Mouse (Mus musculus) forebrain, embryonic 13.5 days (tissue): Measurements from ENCODE around the gene Itgb4. TPM values are rescaled to one million over a fixed set of nuclear protein-coding genes. Genes with fewer than 3 reads are reported as not detected.

Experiments
- ATAC-seq: fragments of 200-750 bp; cut with Nextera tagmentation; 2 replicates; pipeline ENCODE4 v1.8.0; 2017
- H3K27ac ChIP-seq: fragments of 300-500 bp; sonication (generic); 2 replicates; pipeline ENCODE4 v1.5.1; 2015; ENCODE audit warnings: inconsistent platforms, mild to moderate bottlenecking, moderate library complexity
- H3K27me3 ChIP-seq: fragments of 300-500 bp; sonication (generic); 2 replicates; pipeline ENCODE4 v1.6.1; 2015; ENCODE audit warnings: mild to moderate bottlenecking, inconsistent platforms
- H3K36me3 ChIP-seq: fragments of 300-500 bp; sonication (generic); 2 replicates; pipeline ENCODE4 v1.6.1; 2015; ENCODE audit warnings: mild to moderate bottlenecking, inconsistent platforms; ENCODE audit not compliant: poor library complexity, severe bottlenecking
- H3K4me1 ChIP-seq: fragments of 300-500 bp; sonication (generic); 2 replicates; pipeline ENCODE4 v1.6.1; 2015; ENCODE audit warnings: inconsistent platforms
- H3K4me2 ChIP-seq: fragments of 300-500 bp; sonication (generic); 2 replicates; pipeline ENCODE4 v1.6.1; 2015; ENCODE audit warnings: inconsistent platforms, mild to moderate bottlenecking, moderate library complexity
- H3K4me3 ChIP-seq: fragments of 300-500 bp; sonication (generic); 2 replicates; pipeline ENCODE4 v1.5.1; 2015; ENCODE audit warnings: mild to moderate bottlenecking, inconsistent platforms
- H3K9ac ChIP-seq: fragments of 300-500 bp; sonication (generic); 2 replicates; pipeline ENCODE4 v1.6.1; 2015; ENCODE audit warnings: mild to moderate bottlenecking, inconsistent platforms
- H3K9me3 ChIP-seq: fragments of 300-500 bp; sonication (generic); replicated peaks from 2 replicates; pipeline ENCODE4 v1.6.1; 2016; ENCODE audit warnings: inconsistent platforms
- WGBS: fragments of 180-500 bp; shearing (Covaris S2); methylation state at CpG from one replicate; pipeline ENCODE4 v1.1.7; 2015; 5-methylcytosine and 5-hydroxymethylcytosine counted together
- polyA plus RNA-seq: library from polyadenylated mRNA; unstranded; fragments of >200 nt; fragmentation: Nextera tagmentation; extraction: Ambion mirVana; gene quantifications from 2 replicates; pipeline ENCODE4 v1.2.1, GENCODE M21; 2015

The Itgb4 gene
- polyA plus RNA-seq, 1 experiment from 2014 or later: 0.21 TPM

- ATAC-seq: no peak
- Histone ChIP-seq H3K4me3 (peak overlapping the region; percentile 36), H3K9ac (peak overlapping the region; percentile 47), H3K27ac (no peak overlapping the region), H3K27me3 (peaks cover 6% of the 10 kb centered on the region), H3K4me1 (peaks cover 17% of the 10 kb centered on the region), H3K4me2 (peak overlapping the region; percentile 65), H3K9me3 (no peaks in the 10 kb centered on the region), H3K36me3 (peaks cover 13% of the 10 kb centered on the region)
- 36% methylated on average over 8 of the region's 8 CpGs for WGBS
These were observed 29.8 kb downstream of the Itgb4 start for GRCm38 (mm10) chr11:116004186-116004823.

- H3K9ac ChIP-seq: peak overlapping the region; percentile 47
- whole genome bisulfite sequencing: 7% methylated on average over 54 of the region's 54 CpGs
- peak overlapping the region; percentile 45; the same call in 1 of the 2 replicates for H3K27ac ChIP-seq
- peak; percentile 73 for ATAC-seq
- peaks cover 19% of the 10 kb centered on the region for H3K36me3 ChIP-seq
- peak overlapping the region; percentile 65 for H3K4me2 ChIP-seq
- peaks cover 17% of the 10 kb centered on the region for H3K4me1 ChIP-seq
- peak overlapping the region; percentile 36 for H3K4me3 ChIP-seq
- no peaks in the 10 kb centered on the region for H3K9me3 ChIP-seq
- peaks cover 4% of the 10 kb centered on the region for H3K27me3 ChIP-seq
These were observed 30.6 kb downstream of the Itgb4 start for GRCm38 (mm10) chr11:116004840-116005700.

- peak; percentile 22; the same call in 1 of the 2 replicates for ATAC-seq
- no peak overlapping the region for H3K4me3 ChIP-seq
- H3K9ac ChIP-seq: no peak overlapping the region
- H3K27me3 ChIP-seq: no peaks in the 10 kb centered on the region
- peaks cover 19% of the 10 kb centered on the region for H3K36me3 ChIP-seq
- H3K4me1 ChIP-seq: peaks cover 11% of the 10 kb centered on the region
- WGBS: 67% methylated on average over 9 of the region's 9 CpGs
- no peaks in the 10 kb centered on the region for H3K9me3 ChIP-seq
- H3K4me2 ChIP-seq: peak overlapping the region; percentile 65
- no peak overlapping the region for H3K27ac ChIP-seq
These were observed 31.4 kb downstream of the Itgb4 start for GRCm38 (mm10) chr11:116005701-116006419.

GRCm38 (mm10) chr11:116007095-116007850 is 32.8 kb downstream of the Itgb4 start:
- Histone ChIP-seq H3K27me3 (no peaks in the 10 kb centered on the region), H3K9ac (no peak overlapping the region), H3K9me3 (no peaks in the 10 kb centered on the region), H3K4me1 (peaks cover 24% of the 10 kb centered on the region), H3K4me3 (no peak overlapping the region), H3K27ac (no peak overlapping the region), H3K36me3 (peaks cover 19% of the 10 kb centered on the region), H3K4me2 (no peak overlapping the region)
- WGBS: 90% methylated on average over 28 of the region's 28 CpGs
- ATAC-seq: no peak

- Histone ChIP-seq H3K27ac (no peak overlapping the region), H3K4me2 (no peak overlapping the region), H3K4me1 (peaks cover 33% of the 10 kb centered on the region), H3K36me3 (peaks cover 19% of the 10 kb centered on the region), H3K9ac (no peak overlapping the region), H3K4me3 (no peak overlapping the region), H3K9me3 (no peaks in the 10 kb centered on the region), H3K27me3 (no peaks in the 10 kb centered on the region)
- WGBS: 89% methylated on average over 11 of the region's 11 CpGs
- ATAC-seq: no peak
These were observed 33.9 kb downstream of the Itgb4 start for GRCm38 (mm10) chr11:116008411-116008810.

- no peaks in the 10 kb centered on the region for H3K27me3 ChIP-seq
- H3K36me3 ChIP-seq: peaks cover 19% of the 10 kb centered on the region
- H3K9ac ChIP-seq: 0 out of 2 replicates have a peak overlapping the region, but pooled peaks have one; percentile 9
- no peak overlapping the region for H3K27ac ChIP-seq
- peaks cover 33% of the 10 kb centered on the region for H3K4me1 ChIP-seq
- ATAC-seq: no peak
- H3K9me3 ChIP-seq: no peaks in the 10 kb centered on the region
- no peak overlapping the region for H3K4me2 ChIP-seq
- H3K4me3 ChIP-seq: no peak overlapping the region
- WGBS: 89% methylated on average over 13 of the region's 13 CpGs
These were observed 34.4 kb downstream of the Itgb4 start for GRCm38 (mm10) chr11:116008832-116009375.

GRCm38 (mm10) chr11:116009661-116010060 is 35.2 kb downstream of the Itgb4 start:
- Histone ChIP-seq H3K4me3 (no peak overlapping the region), H3K4me2 (no peak overlapping the region), H3K4me1 (peaks cover 31% of the 10 kb centered on the region), H3K36me3 (peaks cover 19% of the 10 kb centered on the region), H3K27me3 (no peaks in the 10 kb centered on the region), H3K27ac (no peak overlapping the region), H3K9ac (no peak overlapping the region), H3K9me3 (no peaks in the 10 kb centered on the region)
- WGBS: 92% methylated on average over 11 of the region's 11 CpGs
- no peak for ATAC-seq

- no peak for ATAC-seq
- H3K4me2 ChIP-seq: no peak overlapping the region
- no peak overlapping the region for H3K27ac ChIP-seq
- no peak overlapping the region for H3K4me3 ChIP-seq
- H3K36me3 ChIP-seq: peaks cover 19% of the 10 kb centered on the region
- 95% methylated on average over 8 of the region's 8 CpGs for WGBS
- no peaks in the 10 kb centered on the region for H3K27me3 ChIP-seq
- no peak overlapping the region for H3K9ac ChIP-seq
- H3K4me1 ChIP-seq: peaks cover 31% of the 10 kb centered on the region
- no peaks in the 10 kb centered on the region for H3K9me3 ChIP-seq
These were observed 35.6 kb downstream of the Itgb4 start for GRCm38 (mm10) chr11:116010146-116010545.

GRCm38 (mm10) chr11:116010948-116011347 is 36.4 kb downstream of the Itgb4 start:
- H3K4me1 ChIP-seq: peaks cover 27% of the 10 kb centered on the region
- no peaks in the 10 kb centered on the region for H3K27me3 ChIP-seq
- no peak overlapping the region for H3K4me3 ChIP-seq
- H3K36me3 ChIP-seq: peaks cover 19% of the 10 kb centered on the region
- no peak for ATAC-seq
- H3K9ac ChIP-seq: no peak overlapping the region
- H3K27ac ChIP-seq: no peak overlapping the region
- 87% methylated on average over 5 of the region's 5 CpGs for WGBS
- no peaks in the 10 kb centered on the region for H3K9me3 ChIP-seq
- no peak overlapping the region for H3K4me2 ChIP-seq

GRCm38 (mm10) chr11:116011529-116012261 is 37.2 kb downstream of the Itgb4 start:
- 18% methylated on average over 13 of the region's 14 CpGs for WGBS

More at GRCm38 (mm10) chr11:116011529-116012261, 37.2 kb downstream of the Itgb4 start:
- Histone ChIP-seq H3K4me3 (peak overlapping the region; percentile 62), H3K36me3 (peaks cover 19% of the 10 kb centered on the region), H3K9ac (peak overlapping the region; percentile 79), H3K9me3 (no peaks in the 10 kb centered on the region), H3K27me3 (no peaks in the 10 kb centered on the region), H3K4me2 (peak overlapping the region; percentile 87), H3K27ac (peak overlapping the region; percentile 79; the same call in 1 of the 2 replicates), H3K4me1 (peaks cover 27% of the 10 kb centered on the region)
- ATAC-seq: peak; percentile 2; the same call in 1 of the 2 replicates
